Mouse (Mus musculus) myocyte (in vitro differentiated cells): Measurements from ENCODE around the gene Robo1. TPM values are rescaled to one million over a fixed set of nuclear protein-coding genes. Genes with fewer than 3 reads are reported as not detected.

Experiments
- H3K27me3 ChIP-seq: one replicate; pipeline ENCODE4 v1.6.1; 2011; ENCODE audit not compliant: control insufficient read depth, insufficient read depth, insufficient read length
- H3K36me3 ChIP-seq: one replicate; pipeline ENCODE4 v1.6.1; 2011; ENCODE audit not compliant: control insufficient read depth, insufficient read depth
- H3K4me2 ChIP-seq: one replicate; pipeline ENCODE4 v1.6.1; 2011; ENCODE audit warnings: low read depth, control low read depth
- H3K4me3 ChIP-seq: one replicate; pipeline ENCODE4 v1.5.1; 2011; ENCODE audit warnings: mild to moderate bottlenecking, control low read depth, moderate library complexity
- H3K79me2 ChIP-seq: one replicate; pipeline ENCODE4 v1.6.1; 2011; ENCODE audit not compliant: control insufficient read depth, insufficient read depth
- H3ac ChIP-seq: one replicate; pipeline ENCODE4 v1.6.1; 2011; ENCODE audit not compliant: control insufficient read depth, insufficient read length
- CEBPB ChIP-seq: IDR thresholded peaks from 2 replicates; pipeline ENCODE4 v1.6.1; 2011; ENCODE audit warnings: mild to moderate bottlenecking, moderate library complexity; ENCODE audit not compliant: poor library complexity, insufficient read depth, severe bottlenecking
- E2F4 ChIP-seq: IDR thresholded peaks from one replicate; pipeline ENCODE4 v1.6.1; 2011; ENCODE audit warnings: mild to moderate bottlenecking, control low read depth, moderate library complexity; ENCODE audit not compliant: insufficient read depth
- MAX ChIP-seq: IDR thresholded peaks from one replicate; pipeline ENCODE4 v1.6.1; 2011; ENCODE audit warnings: low read depth, mild to moderate bottlenecking, control low read depth
- MYOD1 ChIP-seq, 3 experiments: IDR thresholded peaks; one replicate each; pipeline ENCODE4 v1.6.1; 2011; ENCODE audit warnings: control low read depth in 2 of 3, low read depth in 2 of 3, mild to moderate bottlenecking in 2 of 3, moderate library complexity in 1 of 3; ENCODE audit not compliant: insufficient read length in 2 of 3, control insufficient read depth in 1 of 3
- MYOG ChIP-seq, 3 experiments: IDR thresholded peaks; one replicate each; pipeline ENCODE4 v1.6.1; 2011; ENCODE audit warnings: control low read depth in 2 of 3, low read depth in 2 of 3, mild to moderate bottlenecking in 2 of 3; ENCODE audit not compliant: insufficient read length in 2 of 3, control insufficient read depth in 1 of 3, insufficient read depth in 1 of 3
- POLR2A ChIP-seq: IDR thresholded peaks from one replicate; pipeline ENCODE4 v1.6.1; 2011; ENCODE audit warnings: low read depth, mild to moderate bottlenecking, control low read depth, moderate library complexity; ENCODE audit not compliant: insufficient read length
- POLR2AphosphoS2 ChIP-seq: IDR thresholded peaks from one replicate; pipeline ENCODE4 v1.6.1; 2011; ENCODE audit warnings: low read depth, control low read depth; ENCODE audit not compliant: insufficient read length
- REST ChIP-seq: IDR thresholded peaks from one replicate; pipeline ENCODE4 v1.6.1; 2011; ENCODE audit warnings: mild to moderate bottlenecking, control low read depth, moderate library complexity; ENCODE audit not compliant: insufficient read depth, insufficient read length
- SRF ChIP-seq: IDR thresholded peaks from one replicate; pipeline ENCODE4 v1.6.1; 2011; ENCODE audit warnings: low read depth; ENCODE audit not compliant: control insufficient read depth, insufficient read length
- TCF12 ChIP-seq: IDR thresholded peaks from one replicate; pipeline ENCODE4 v1.6.1; 2011; ENCODE audit warnings: mild to moderate bottlenecking, control low read depth; ENCODE audit not compliant: poor library complexity, insufficient read depth, severe bottlenecking
- TCF3 ChIP-seq: IDR thresholded peaks from one replicate; pipeline ENCODE4 v1.6.1; 2011; ENCODE audit warnings: low read depth, control low read depth; ENCODE audit not compliant: insufficient read length
- USF1 ChIP-seq: IDR thresholded peaks from one replicate; pipeline ENCODE4 v1.6.1; 2011; ENCODE audit warnings: low read depth, mild to moderate bottlenecking, control low read depth, moderate library complexity
- polyA plus RNA-seq: library from polyadenylated mRNA; unstranded; fragments of >200 nt; fragmentation: generic; extraction: Trizol; gene quantifications from one replicate; pipeline ENCODE4 v1.2.1, GENCODE M21; 2012; ENCODE audit warnings: missing spikeins

Robo1 gene
- polyA plus RNA-seq, 1 experiment: 3.5 TPM

GRCm38 (mm10) chr16:73004601-73005000 lies 696.5 kb downstream of the Robo1 start:
- peaks cover 8% of the 10 kb centered on the region for H3K36me3 ChIP-seq
- H3K4me2 ChIP-seq: no peak overlapping the region
- TF ChIP-seq E2F4 (no peak), REST (no peak), POLR2A (no peak), TCF12 (no peak), POLR2AphosphoS2 (no peak), USF1 (no peak), MYOG (IDR thresholded peaks at IDR 0.05; ENCODE audit: control insufficient read depth in 1 of 3, insufficient read depth in 1 of 3, insufficient read length in 2 of 3, low read depth in 2 of 3) (no peak), SRF (no peak), MYOD1 (IDR thresholded peaks at IDR 0.05; ENCODE audit: control insufficient read depth in 1 of 3, insufficient read length in 2 of 3, low read depth in 2 of 3) (no peak), TCF3 (no peak), MAX (no peak)
- H3K79me2 ChIP-seq: no peaks in the 10 kb centered on the region
- H3K27me3 ChIP-seq: no peaks in the 10 kb centered on the region
- H3K4me3 ChIP-seq: no peak overlapping the region
- no peak overlapping the region for H3ac ChIP-seq

GRCm38 (mm10) chr16:73005831-73006230 lies 697.7 kb downstream of the Robo1 start:
- Histone ChIP-seq H3K36me3 (peaks cover 8% of the 10 kb centered on the region), H3K27me3 (no peaks in the 10 kb centered on the region), H3K4me2 (no peak overlapping the region), H3K79me2 (no peaks in the 10 kb centered on the region), H3K4me3 (no peak overlapping the region), H3ac (no peak overlapping the region)
- no peak for TF ChIP-seq POLR2AphosphoS2
- TF ChIP-seq REST: no peak
- TF ChIP-seq USF1: no peak
- TF ChIP-seq MYOD1 (IDR thresholded peaks at IDR 0.05; ENCODE audit: control insufficient read depth in 1 of 3, insufficient read length in 2 of 3, low read depth in 2 of 3): no peak
- TF ChIP-seq TCF3: no peak

- Histone ChIP-seq H3ac (no peak overlapping the region), H3K79me2 (no peaks in the 10 kb centered on the region), H3K4me3 (no peak overlapping the region), H3K27me3 (no peaks in the 10 kb centered on the region), H3K36me3 (no peaks in the 10 kb centered on the region), H3K4me2 (no peak overlapping the region)
- TF ChIP-seq MYOD1 (IDR thresholded peaks at IDR 0.05; ENCODE audit: control insufficient read depth in 1 of 3, insufficient read length in 2 of 3, low read depth in 2 of 3) (peak in 1 of 3 experiments; percentile 26), CEBPB (no peak), MYOG (IDR thresholded peaks at IDR 0.05; ENCODE audit: control insufficient read depth in 1 of 3, insufficient read depth in 1 of 3, insufficient read length in 2 of 3, low read depth in 2 of 3) (no peak), POLR2AphosphoS2 (no peak)
Observed at GRCm38 (mm10) chr16:73007434-73007833, 699.3 kb downstream of the Robo1 start.

- Histone ChIP-seq H3K27me3 (no peaks in the 10 kb centered on the region), H3K4me2 (no peak overlapping the region), H3K79me2 (no peaks in the 10 kb centered on the region), H3K4me3 (no peak overlapping the region), H3K36me3 (no peaks in the 10 kb centered on the region), H3ac (no peak overlapping the region)
- TF ChIP-seq TCF12: no peak
- TF ChIP-seq TCF3: no peak
- TF ChIP-seq MAX: no peak
Observed at GRCm38 (mm10) chr16:73011313-73011712, 703.2 kb downstream of the Robo1 start.

- no peaks in the 10 kb centered on the region for H3K36me3 ChIP-seq
- TF ChIP-seq MYOD1 (IDR thresholded peaks at IDR 0.05; ENCODE audit: control insufficient read depth in 1 of 3, insufficient read length in 2 of 3, low read depth in 2 of 3): no peak
- no peak for TF ChIP-seq MYOG (IDR thresholded peaks at IDR 0.05; ENCODE audit: control insufficient read depth in 1 of 3, insufficient read depth in 1 of 3, insufficient read length in 2 of 3, low read depth in 2 of 3)
- no peak for TF ChIP-seq CEBPB
- no peak for TF ChIP-seq TCF12
- TF ChIP-seq TCF3: no peak
- no peak overlapping the region for H3K4me2 ChIP-seq
- H3ac ChIP-seq: no peak overlapping the region
- no peak overlapping the region for H3K4me3 ChIP-seq
- no peaks in the 10 kb centered on the region for H3K79me2 ChIP-seq
- no peaks in the 10 kb centered on the region for H3K27me3 ChIP-seq
Observed at GRCm38 (mm10) chr16:73012926-73013325, 704.8 kb downstream of the Robo1 start.

- Histone ChIP-seq H3K4me3 (no peak overlapping the region), H3K79me2 (no peaks in the 10 kb centered on the region), H3K36me3 (no peaks in the 10 kb centered on the region), H3ac (no peak overlapping the region), H3K27me3 (no peaks in the 10 kb centered on the region), H3K4me2 (no peak overlapping the region)
- TF ChIP-seq SRF: no peak
- TF ChIP-seq E2F4: no peak
- no peak for TF ChIP-seq MYOD1 (IDR thresholded peaks at IDR 0.05; ENCODE audit: control insufficient read depth in 1 of 3, insufficient read length in 2 of 3, low read depth in 2 of 3)
- no peak for TF ChIP-seq POLR2A
- TF ChIP-seq REST: no peak
- TF ChIP-seq TCF3: no peak
- no peak for TF ChIP-seq POLR2AphosphoS2
- TF ChIP-seq MYOG (IDR thresholded peaks at IDR 0.05; ENCODE audit: control insufficient read depth in 1 of 3, insufficient read depth in 1 of 3, insufficient read length in 2 of 3, low read depth in 2 of 3): no peak
- TF ChIP-seq USF1: no peak
- no peak for TF ChIP-seq CEBPB
- TF ChIP-seq TCF12: no peak
- no peak for TF ChIP-seq MAX
Observed at GRCm38 (mm10) chr16:73014544-73014943, 706.4 kb downstream of the Robo1 start.
